Mouse (Mus musculus) regulatory T cell (primary cell): ENCODE results near the gene Gps1.
"Not testable (repeated sequence)": the region's sequence is repeated elsewhere in the genome, so short reads cannot be mapped to it uniquely, and the experiment has no call there.

Experiments
- in situ Hi-C: fragments of 300-600 bp; cut with MboI, MseI; formaldehyde crosslinking; loops from one replicate; pipeline ENCODE4 v1.15.1; 2025; ENCODE audit warnings: high pct_unique_total_duplicates

Gene Gps1

GRCm38 (mm10) chr11:120821076-120821922 lies 37.2 kb downstream of the Gps1 start:
- in situ Hi-C loops: no loop called here

GRCm38 (mm10) chr11:120822321-120822720 lies 38.2 kb downstream of the Gps1 start:
- in situ Hi-C loops: no loop called here

GRCm38 (mm10) chr11:120822831-120823550 lies 38.9 kb downstream of the Gps1 start:
- in situ Hi-C loops: no loop called here

- in situ Hi-C loops: no loop called here
Measured at GRCm38 (mm10) chr11:120823551-120823947, 39.5 kb downstream of the Gps1 start.

GRCm38 (mm10) chr11:120823956-120824786 lies 40.1 kb downstream of the Gps1 start, which contains the start of gene Fasn:
Gene Fasn, minus strand, starts transcription at chr11:120824547.
- in situ Hi-C loops: no loop called here

- in situ Hi-C loops: no loop called here
Measured at GRCm38 (mm10) chr11:120824787-120825288, 40.8 kb downstream of the Gps1 start.

GRCm38 (mm10) chr11:120825289-120825863 lies 41.3 kb downstream of the Gps1 start:
- in situ Hi-C loops: no loop called here

- in situ Hi-C loops: no loop called here
Measured at GRCm38 (mm10) chr11:120826016-120826953, 42.2 kb downstream of the Gps1 start.

- in situ Hi-C loops: no loop called here
Measured at GRCm38 (mm10) chr11:120828416-120828815, 44.3 kb downstream of the Gps1 start.

GRCm38 (mm10) chr11:120829757-120830532 lies 45.9 kb downstream of the Gps1 start:
- in situ Hi-C loops: no loop called here

- in situ Hi-C loops: no loop called here
Measured at GRCm38 (mm10) chr11:120830686-120831085, 46.6 kb downstream of the Gps1 start.

- in situ Hi-C loops: no loop called here
Measured at GRCm38 (mm10) chr11:120831659-120832440, 47.8 kb downstream of the Gps1 start.

- in situ Hi-C loops: not testable (repeated sequence)
Measured at GRCm38 (mm10) chr11:120832962-120833361, 48.9 kb downstream of the Gps1 start.

GRCm38 (mm10) chr11:120833555-120834280 lies 49.6 kb downstream of the Gps1 start:
- in situ Hi-C loops: no loop called here
